Mouse (Mus musculus) kidney, postnatal 10 days (tissue): ENCODE measurements around the gene Dlgap5.

Source experiments
- DNase-seq: peaks from one replicate; pipeline ENCODE4 v3.0.0; 2021; ENCODE audit warnings: mixed read lengths

Dlgap5 gene

DNA sequence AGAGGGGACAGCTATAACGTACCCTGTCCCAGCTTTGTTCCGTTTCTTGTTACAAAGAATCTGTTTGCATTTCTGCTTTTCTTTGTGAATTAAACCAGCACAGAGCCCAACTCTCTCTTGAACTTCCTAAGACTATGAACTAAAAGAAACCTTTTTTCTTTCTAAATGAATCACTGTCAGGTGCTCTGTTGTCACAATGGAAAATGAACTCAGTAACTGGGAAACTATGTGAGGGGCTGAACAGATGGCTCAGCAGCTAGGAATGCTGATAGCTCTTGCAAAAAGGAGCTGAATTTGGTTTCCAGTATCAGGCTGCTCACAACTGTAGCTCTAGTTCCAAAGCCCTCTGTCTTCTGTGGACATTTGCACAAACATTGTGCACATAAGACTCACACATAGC lies 67.2 kb downstream of the Dlgap5 start:
- no peak for DNase-seq

GRCm38 (mm10) chr14:47346715-47347114 lies 71.5 kb downstream of the Dlgap5 start:
- no peak for DNase-seq

- no peak for DNase-seq
Observed at GRCm38 (mm10) chr14:47341811-47342291, 76.4 kb downstream of the Dlgap5 start.

DNA sequence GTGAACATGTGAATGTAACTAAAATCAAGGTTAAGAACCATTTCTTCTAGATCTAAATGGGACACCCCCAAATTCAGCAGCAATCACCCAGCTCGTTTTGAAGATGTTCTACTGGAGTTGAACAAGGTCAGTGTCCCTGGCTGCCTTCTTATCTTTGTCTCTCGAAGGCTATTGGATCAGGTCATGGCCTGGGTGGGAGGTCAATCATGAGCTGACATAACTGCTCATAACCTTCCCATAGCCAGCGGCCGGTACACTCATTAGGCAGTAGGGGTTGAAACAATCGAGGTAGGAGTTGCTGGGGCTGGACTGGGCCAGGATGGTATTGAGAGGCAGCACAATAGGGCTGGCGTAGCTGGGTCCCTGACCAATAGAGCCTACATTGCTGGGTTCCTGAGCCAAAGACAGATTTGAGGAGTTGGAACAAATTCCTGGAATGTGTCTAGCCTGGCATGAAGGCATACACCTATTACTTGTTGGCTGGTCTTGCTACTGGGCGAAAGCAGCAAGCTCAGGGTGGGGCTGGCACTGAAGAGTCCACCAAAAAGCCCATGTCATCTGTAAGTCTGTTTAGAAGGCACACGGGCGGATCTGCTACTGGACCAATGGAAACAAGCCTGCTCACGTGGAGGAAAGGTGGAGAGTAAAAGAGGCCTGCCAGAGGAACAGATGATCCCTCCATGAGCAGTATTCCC lies 77.8 kb downstream of the Dlgap5 start:
- no peak for DNase-seq
